Mouse (Mus musculus) lung, embryonic 15.5 days (tissue): ENCODE measurements around the gene Atp5c1. TPM values are rescaled to one million over a fixed set of nuclear protein-coding genes. Genes with fewer than 3 reads are reported as not detected.

Source experiments
- ATAC-seq: fragments of 200-750 bp; cut with Nextera tagmentation; 2 replicates; pipeline ENCODE4 v1.8.0; 2017; ENCODE audit warnings: moderate number of reproducible peaks, borderline replicate concordance; ENCODE audit not compliant: low FRiP score, low TSS enrichment; ENCODE audit errors: extremely low read depth
- H3K27ac ChIP-seq: fragments of 300-500 bp; sonication (generic); 2 replicates; pipeline ENCODE4 v1.5.1; 2015; ENCODE audit warnings: moderate library complexity, mild to moderate bottlenecking, inconsistent platforms
- H3K27me3 ChIP-seq: fragments of 300-500 bp; sonication (generic); 2 replicates; pipeline ENCODE4 v1.6.1; 2015; ENCODE audit warnings: inconsistent platforms
- H3K36me3 ChIP-seq: fragments of 300-500 bp; sonication (generic); 2 replicates; pipeline ENCODE4 v1.6.1; 2015; ENCODE audit warnings: inconsistent platforms
- H3K4me1 ChIP-seq: fragments of 300-500 bp; sonication (generic); 2 replicates; pipeline ENCODE4 v1.6.1; 2015; ENCODE audit warnings: inconsistent platforms
- H3K4me2 ChIP-seq: fragments of 300-500 bp; sonication (generic); 2 replicates; pipeline ENCODE4 v1.6.1; 2015; ENCODE audit warnings: inconsistent platforms, mild to moderate bottlenecking, moderate library complexity
- H3K4me3 ChIP-seq: fragments of 300-500 bp; sonication (generic); 2 replicates; pipeline ENCODE4 v1.5.1; 2015; ENCODE audit warnings: mild to moderate bottlenecking, inconsistent platforms
- H3K9ac ChIP-seq: fragments of 300-500 bp; sonication (generic); 2 replicates; pipeline ENCODE4 v1.6.1; 2015; ENCODE audit warnings: inconsistent platforms
- H3K9me3 ChIP-seq: fragments of 300-500 bp; sonication (generic); 2 replicates; pipeline ENCODE4 v1.6.1; 2016; ENCODE audit warnings: inconsistent platforms
- WGBS: fragments of 180-500 bp; shearing (Covaris S2); methylation state at CpG from one replicate; pipeline ENCODE4 v1.1.7; 2015; 5-methylcytosine and 5-hydroxymethylcytosine counted together
- polyA plus RNA-seq: library from polyadenylated mRNA; unstranded; fragments of >200 nt; fragmentation: Nextera tagmentation; extraction: Ambion mirVana; gene quantifications from 2 replicates; pipeline ENCODE4 v1.2.1, GENCODE M21; 2015

Gene Atp5c1
- polyA plus RNA-seq, 1 experiment from 2014 or later = 555 TPM

GRCm38 (mm10) chr2:10049456-10049855 is 30.9 kb downstream of the Atp5c1 start:
- no peaks in the 10 kb centered on the region for H3K27me3 ChIP-seq
- no peak overlapping the region for H3K27ac ChIP-seq
- WGBS = 9% methylated on average over 10 of the region's 10 CpGs
- peaks cover 14% of the 10 kb centered on the region for H3K4me1 ChIP-seq
- peak overlapping the region; percentile 36; the same call in 1 of the 2 replicates for H3K9ac ChIP-seq
- H3K4me2 ChIP-seq = peak overlapping the region; percentile 84
- H3K9me3 ChIP-seq = no peaks in the 10 kb centered on the region
- H3K4me3 ChIP-seq = peak overlapping the region; percentile 96
- no peak for ATAC-seq
- peaks cover 6% of the 10 kb centered on the region for H3K36me3 ChIP-seq

GRCm38 (mm10) chr2:10048461-10048860 is 31.8 kb downstream of the Atp5c1 start, which contains the start of gene Taf3:
TSS of gene Taf3 (minus strand) at chr2:10048596.
- peak within 1 kb of the TSS; percentile 15; the same call in 1 of the 2 replicates for H3K27ac ChIP-seq
- peak within 1 kb of the TSS; percentile 84 for H3K4me2 ChIP-seq
- H3K27me3 ChIP-seq = no peaks in the 10 kb centered on the region
- H3K36me3 ChIP-seq = no peaks in the 10 kb centered on the region
- peak; percentile 95 for ATAC-seq
- WGBS = under 1% methylated on average over 36 of the region's 36 CpGs
- no peaks in the 10 kb centered on the region for H3K9me3 ChIP-seq
- peak within 1 kb of the TSS; percentile 85 for H3K9ac ChIP-seq
- H3K4me3 ChIP-seq = peak within 1 kb of the TSS; percentile 96
- peaks cover 14% of the 10 kb centered on the region for H3K4me1 ChIP-seq

DNA sequence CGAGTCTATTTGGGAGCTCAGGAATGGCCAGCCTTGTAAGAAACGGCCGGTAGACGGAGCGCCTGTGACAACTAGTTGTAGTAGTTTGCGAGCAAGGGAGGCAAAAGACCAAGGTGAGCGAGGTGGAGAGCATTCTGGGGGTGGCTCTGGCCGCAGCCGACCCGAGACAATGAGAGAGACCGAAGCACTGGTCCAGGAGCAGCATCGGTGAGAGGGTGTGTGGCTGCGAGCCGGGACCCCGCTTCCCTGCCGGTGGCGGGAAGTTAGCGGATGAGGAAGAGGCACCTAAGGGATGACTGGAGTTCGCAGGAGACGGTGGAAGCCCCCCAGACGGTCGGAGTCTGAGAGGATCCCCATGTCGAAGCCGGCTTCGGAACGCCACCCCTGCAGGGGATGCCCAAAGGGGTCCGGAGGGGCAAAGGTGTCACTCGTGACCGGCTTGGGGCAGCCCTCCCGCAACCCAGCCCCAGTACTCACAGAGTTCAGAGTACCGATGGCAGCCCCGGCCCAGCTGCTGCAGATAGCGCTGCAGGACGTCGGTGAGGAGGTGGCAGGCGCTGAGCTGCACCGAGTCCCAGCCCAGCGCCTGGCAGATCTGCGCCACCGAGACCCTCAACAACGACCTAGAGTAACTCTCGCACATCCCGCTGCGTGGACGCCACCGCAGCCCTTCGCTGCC is 32.4 kb downstream of the Atp5c1 start:
- no peaks in the 10 kb centered on the region for H3K36me3 ChIP-seq
- H3K4me1 ChIP-seq = peaks cover 14% of the 10 kb centered on the region

DNA sequence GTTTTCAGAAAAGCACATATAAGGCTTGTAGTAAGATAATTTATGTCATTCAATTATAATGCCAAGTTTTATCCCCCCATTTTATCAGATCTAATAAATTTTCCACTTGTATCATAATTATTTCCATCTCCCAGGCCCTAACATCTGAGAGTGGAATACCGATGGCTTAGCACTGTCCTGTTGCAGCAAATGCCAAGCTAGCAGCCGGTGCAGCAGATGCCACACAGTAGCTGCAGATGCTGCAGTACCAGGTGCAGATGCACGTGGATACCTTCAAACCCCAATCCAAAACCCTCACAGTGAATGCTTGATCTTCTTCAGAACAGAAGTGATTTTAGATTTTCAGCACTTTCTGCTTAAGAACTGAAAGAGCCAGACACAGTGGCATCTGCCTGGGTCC is 45.3 kb downstream of the Atp5c1 start:
- H3K4me3 ChIP-seq = no peak overlapping the region
- 87% methylated on average over 3 of the region's 3 CpGs for WGBS
- H3K4me2 ChIP-seq = no peak overlapping the region
- H3K9ac ChIP-seq = no peak overlapping the region
- no peak for ATAC-seq
- 0 out of 2 replicates have a peak, but pooled peaks cover 1% of the 10 kb centered on the region for H3K36me3 ChIP-seq
- no peaks in the 10 kb centered on the region for H3K9me3 ChIP-seq
- no peaks in the 10 kb centered on the region for H3K4me1 ChIP-seq
- no peaks in the 10 kb centered on the region for H3K27me3 ChIP-seq
- no peak overlapping the region for H3K27ac ChIP-seq

More for the DNA sequence above, 32.4 kb downstream of the Atp5c1 start:
- Histone ChIP-seq H3K4me3 (peak overlapping the region; percentile 96), H3K27ac (peak overlapping the region; percentile 15; the same call in 1 of the 2 replicates), H3K4me2 (peak overlapping the region; percentile 84), H3K9ac (peak overlapping the region; percentile 85), H3K27me3 (no peaks in the 10 kb centered on the region), H3K9me3 (no peaks in the 10 kb centered on the region)
- WGBS = under 1% methylated on average over 47 of the region's 47 CpGs
- ATAC-seq = peak; percentile 56; the same call in 1 of the 2 replicates

- Histone ChIP-seq H3K9ac (no peak overlapping the region), H3K36me3 (no peaks in the 10 kb centered on the region), H3K4me3 (no peak overlapping the region), H3K9me3 (no peaks in the 10 kb centered on the region), H3K4me1 (no peaks in the 10 kb centered on the region), H3K4me2 (no peak overlapping the region), H3K27ac (no peak overlapping the region), H3K27me3 (no peaks in the 10 kb centered on the region)
- WGBS = 53% methylated on average over 4 of the region's 4 CpGs
- ATAC-seq = no peak
Observed at GRCm38 (mm10) chr2:10033684-10034083, 46.6 kb downstream of the Atp5c1 start.

GRCm38 (mm10) chr2:10029755-10030154 is 50.6 kb downstream of the Atp5c1 start:
- WGBS = 76% methylated on average over 7 of the region's 7 CpGs
- no peak overlapping the region for H3K4me2 ChIP-seq
- no peaks in the 10 kb centered on the region for H3K36me3 ChIP-seq
- H3K9ac ChIP-seq = no peak overlapping the region
- H3K9me3 ChIP-seq = no peaks in the 10 kb centered on the region
- no peaks in the 10 kb centered on the region for H3K27me3 ChIP-seq
- no peak for ATAC-seq
- H3K4me1 ChIP-seq = no peaks in the 10 kb centered on the region
- no peak overlapping the region for H3K4me3 ChIP-seq
- H3K27ac ChIP-seq = no peak overlapping the region

GRCm38 (mm10) chr2:10024264-10024663 is 56.0 kb downstream of the Atp5c1 start:
- no peak for ATAC-seq
- Histone ChIP-seq H3K4me3 (no peak overlapping the region), H3K4me2 (no peak overlapping the region), H3K9me3 (no peaks in the 10 kb centered on the region), H3K27me3 (no peaks in the 10 kb centered on the region), H3K9ac (no peak overlapping the region), H3K27ac (no peak overlapping the region), H3K4me1 (no peaks in the 10 kb centered on the region), H3K36me3 (no peaks in the 10 kb centered on the region)
- WGBS = 79% methylated on average over 6 of the region's 6 CpGs

GRCm38 (mm10) chr2:10021296-10021695 is 59.0 kb downstream of the Atp5c1 start:
- Histone ChIP-seq H3K4me3 (no peak overlapping the region), H3K27ac (no peak overlapping the region), H3K27me3 (no peaks in the 10 kb centered on the region), H3K4me1 (no peaks in the 10 kb centered on the region), H3K36me3 (no peaks in the 10 kb centered on the region), H3K9me3 (no peaks in the 10 kb centered on the region), H3K9ac (no peak overlapping the region), H3K4me2 (no peak overlapping the region)
- no peak for ATAC-seq
- 84% methylated on average over 11 of the region's 11 CpGs for WGBS

DNA sequence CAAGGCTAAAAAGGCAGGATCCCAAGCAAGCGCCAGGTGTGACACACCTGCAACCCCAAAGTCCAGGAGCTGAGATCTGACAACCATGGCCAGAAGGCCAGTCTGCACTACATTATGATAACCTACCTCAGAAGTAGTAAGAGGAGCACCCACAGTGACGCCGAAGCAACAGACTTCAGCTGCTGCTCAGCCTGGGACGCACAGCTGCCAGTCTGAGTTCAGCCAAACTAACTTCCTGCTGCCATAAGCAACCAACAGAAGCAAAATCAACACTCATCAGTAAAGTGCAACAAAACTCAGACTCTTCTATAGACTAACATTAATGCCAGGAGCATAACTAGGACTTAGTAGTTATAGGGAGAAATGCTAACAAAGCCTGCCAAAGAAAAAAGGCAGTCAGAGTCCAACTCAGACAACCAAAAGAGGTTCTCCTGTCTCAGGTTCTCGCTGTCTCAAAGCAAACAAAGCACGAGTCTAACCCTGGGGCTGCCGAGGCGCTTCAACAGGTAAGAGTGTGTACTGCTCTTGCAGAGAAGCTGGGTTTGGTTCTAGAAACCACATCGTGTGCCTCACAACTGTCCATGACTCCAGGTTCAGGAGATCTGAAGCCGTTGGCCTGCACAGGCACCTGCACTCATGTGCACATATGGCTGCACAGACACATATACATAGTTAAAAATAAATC is 65.2 kb downstream of the Atp5c1 start:
- H3K4me2 ChIP-seq = no peak overlapping the region
- H3K36me3 ChIP-seq = no peaks in the 10 kb centered on the region
- H3K4me3 ChIP-seq = no peak overlapping the region
- no peak for ATAC-seq
- 66% methylated on average over 10 of the region's 10 CpGs for WGBS
- H3K27me3 ChIP-seq = no peaks in the 10 kb centered on the region
- H3K27ac ChIP-seq = no peak overlapping the region
- no peaks in the 10 kb centered on the region for H3K9me3 ChIP-seq
- no peaks in the 10 kb centered on the region for H3K4me1 ChIP-seq
- no peak overlapping the region for H3K9ac ChIP-seq

- WGBS = 33% methylated on average over 7 of the region's 7 CpGs
- H3K27me3 ChIP-seq = no peaks in the 10 kb centered on the region
- no peaks in the 10 kb centered on the region for H3K4me1 ChIP-seq
- no peak overlapping the region for H3K27ac ChIP-seq
- no peak for ATAC-seq
- no peaks in the 10 kb centered on the region for H3K36me3 ChIP-seq
- H3K9me3 ChIP-seq = no peaks in the 10 kb centered on the region
- H3K9ac ChIP-seq = no peak overlapping the region
- H3K4me2 ChIP-seq = no peak overlapping the region
- no peak overlapping the region for H3K4me3 ChIP-seq
Observed at GRCm38 (mm10) chr2:10010263-10010909, 69.9 kb downstream of the Atp5c1 start.

DNA sequence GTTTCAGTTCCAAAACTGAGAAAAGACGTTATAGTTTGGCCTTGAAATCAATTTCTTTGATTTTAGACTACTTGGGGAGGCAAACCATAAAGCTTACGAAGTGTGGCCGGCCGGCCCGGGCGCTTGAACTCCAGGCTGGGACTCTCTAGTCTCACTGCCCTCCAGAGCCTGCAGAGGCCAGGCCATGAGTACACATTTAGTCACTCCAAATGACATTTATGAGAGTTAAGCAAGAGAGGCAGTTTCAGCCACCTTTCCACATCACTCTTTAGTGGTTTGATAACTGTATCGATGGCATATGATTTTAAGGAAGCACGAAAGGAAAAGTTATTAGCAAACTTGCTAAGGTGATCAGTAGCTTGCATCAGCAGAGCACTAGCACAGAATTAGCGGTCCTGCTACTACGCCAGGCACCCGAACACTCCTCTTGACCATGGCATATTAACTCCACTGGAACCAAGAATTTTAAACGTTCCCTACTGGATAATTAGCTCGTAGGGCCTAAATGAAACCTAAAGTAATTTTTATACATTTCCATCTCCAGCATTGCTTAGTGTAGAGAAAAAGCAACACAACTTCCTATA is 70.5 kb downstream of the Atp5c1 start:
- H3K9me3 ChIP-seq = no peaks in the 10 kb centered on the region
- no peaks in the 10 kb centered on the region for H3K27me3 ChIP-seq
- H3K4me3 ChIP-seq = no peak overlapping the region
- no peak overlapping the region for H3K4me2 ChIP-seq
- H3K27ac ChIP-seq = no peak overlapping the region
- no peaks in the 10 kb centered on the region for H3K4me1 ChIP-seq
- WGBS = 82% methylated on average over 13 of the region's 13 CpGs
- no peak overlapping the region for H3K9ac ChIP-seq
- no peaks in the 10 kb centered on the region for H3K36me3 ChIP-seq
- ATAC-seq = no peak
